Mouse (Mus musculus) urinary bladder, adult 18-20 months (tissue): Measurements from ENCODE around the gene Unc13d.
A peak's percentile ranks its signal among the peaks of the same experiment; 100 is the strongest.

Experiments used
- DNase-seq, 2 experiments: peaks; one replicate each; pipeline ENCODE4 v3.0.0; 2022; ENCODE audit warnings: low spot score in 2 of 2, mixed read lengths in 2 of 2

Gene Unc13d

GRCm38 (mm10) chr11:116050196-116050595 lies 27.6 kb downstream of the Unc13d start:
- DNase-seq = no peak

GRCm38 (mm10) chr11:116049610-116050009 lies 28.2 kb downstream of the Unc13d start:
- DNase-seq = no peak

DNA sequence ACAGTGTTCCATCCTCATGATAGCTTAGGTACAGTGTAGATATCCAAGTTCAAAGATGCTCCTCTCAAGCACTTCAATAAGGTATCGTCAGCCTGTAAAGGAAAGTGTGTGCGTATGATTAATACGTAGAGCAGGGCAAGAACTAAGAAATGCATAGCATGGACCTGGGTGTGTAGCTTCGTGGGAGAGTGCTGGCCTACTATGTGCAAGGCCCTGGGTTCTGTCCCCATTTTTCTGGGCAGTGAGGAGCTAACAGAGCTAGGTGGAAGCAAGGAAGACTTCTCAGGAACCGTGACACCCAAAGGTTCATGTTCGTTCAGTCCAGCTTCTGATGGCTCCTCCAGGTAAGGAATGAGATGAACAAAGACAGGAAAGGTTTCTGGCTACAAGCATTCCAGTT lies 32.6 kb downstream of the Unc13d start:
- DNase-seq = no peak

DNA sequence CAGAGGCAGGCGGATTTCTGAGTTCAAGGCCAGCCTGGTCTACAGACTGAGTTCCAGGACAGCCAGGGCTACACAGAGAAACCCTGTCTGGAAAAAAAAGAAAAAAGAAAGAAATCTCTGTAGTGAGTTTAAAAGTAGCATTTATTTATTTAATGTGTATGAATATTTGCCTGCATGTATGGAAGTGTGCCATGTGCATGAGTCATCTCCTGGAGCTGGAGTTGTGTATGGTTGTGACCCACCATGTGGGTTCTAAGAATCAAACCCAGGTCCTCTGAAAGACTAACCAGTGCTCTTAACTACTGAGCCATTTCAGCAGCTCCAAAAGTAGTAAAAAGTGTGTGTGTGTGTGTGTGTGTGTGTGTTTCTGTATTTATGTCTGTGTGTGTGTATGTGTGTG lies 34.5 kb downstream of the Unc13d start:
- DNase-seq = no peak

- DNase-seq = no peak
These were observed 35.2 kb downstream of the Unc13d start for GRCm38 (mm10) chr11:116042372-116043138.

GRCm38 (mm10) chr11:116041833-116042232 lies 35.9 kb downstream of the Unc13d start:
- no peak for DNase-seq

DNA sequence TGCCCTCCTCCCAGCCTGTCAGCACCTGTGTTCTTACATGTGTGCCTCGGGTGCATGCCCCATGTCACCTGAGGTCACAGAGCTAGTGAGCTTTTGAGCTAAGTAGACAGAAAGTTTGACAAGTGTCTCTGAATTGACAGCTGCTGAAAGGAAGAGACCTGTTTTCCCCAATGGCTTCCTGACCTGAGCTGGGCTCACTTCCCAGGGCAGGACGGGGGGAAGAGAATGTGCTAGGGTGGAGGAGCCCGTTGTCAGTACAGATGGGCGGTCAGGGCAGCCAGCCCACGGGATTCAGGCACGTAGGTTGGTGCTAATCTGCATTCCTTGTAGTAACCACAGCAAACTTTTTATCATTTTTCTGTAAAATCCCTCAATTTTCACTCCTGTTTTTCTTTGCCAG lies 37.2 kb downstream of the Unc13d start:
- no peak for DNase-seq

- no peak for DNase-seq
These were observed 39.9 kb downstream of the Unc13d start for GRCm38 (mm10) chr11:116037826-116038225.

- no peak for DNase-seq
These were observed 41.1 kb downstream of the Unc13d start for GRCm38 (mm10) chr11:116036671-116037070.

DNA sequence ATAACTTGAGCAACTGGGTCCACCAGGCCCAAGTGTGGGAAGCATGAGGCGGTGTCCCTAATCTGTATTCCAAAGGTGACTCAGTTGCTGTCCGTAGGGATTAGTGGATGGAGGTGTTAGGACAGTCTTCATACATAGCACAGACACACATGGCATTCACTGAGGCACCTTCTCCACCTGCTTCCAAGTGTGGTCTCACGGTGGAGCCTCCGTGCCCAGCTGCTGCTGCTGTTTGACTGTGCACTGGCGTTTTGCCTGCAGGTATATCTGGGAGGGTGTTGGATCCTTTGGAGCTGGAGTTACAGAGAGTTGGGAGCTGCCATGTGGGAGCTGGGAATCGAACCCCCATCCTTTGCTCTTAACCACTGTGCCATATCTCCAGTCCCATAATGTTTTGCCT lies 43.2 kb downstream of the Unc13d start:
- no peak for DNase-seq

GRCm38 (mm10) chr11:116030898-116031845 lies 46.6 kb downstream of the Unc13d start:
- DNase-seq = peak in 1 of 2 experiments; percentile 37

DNA sequence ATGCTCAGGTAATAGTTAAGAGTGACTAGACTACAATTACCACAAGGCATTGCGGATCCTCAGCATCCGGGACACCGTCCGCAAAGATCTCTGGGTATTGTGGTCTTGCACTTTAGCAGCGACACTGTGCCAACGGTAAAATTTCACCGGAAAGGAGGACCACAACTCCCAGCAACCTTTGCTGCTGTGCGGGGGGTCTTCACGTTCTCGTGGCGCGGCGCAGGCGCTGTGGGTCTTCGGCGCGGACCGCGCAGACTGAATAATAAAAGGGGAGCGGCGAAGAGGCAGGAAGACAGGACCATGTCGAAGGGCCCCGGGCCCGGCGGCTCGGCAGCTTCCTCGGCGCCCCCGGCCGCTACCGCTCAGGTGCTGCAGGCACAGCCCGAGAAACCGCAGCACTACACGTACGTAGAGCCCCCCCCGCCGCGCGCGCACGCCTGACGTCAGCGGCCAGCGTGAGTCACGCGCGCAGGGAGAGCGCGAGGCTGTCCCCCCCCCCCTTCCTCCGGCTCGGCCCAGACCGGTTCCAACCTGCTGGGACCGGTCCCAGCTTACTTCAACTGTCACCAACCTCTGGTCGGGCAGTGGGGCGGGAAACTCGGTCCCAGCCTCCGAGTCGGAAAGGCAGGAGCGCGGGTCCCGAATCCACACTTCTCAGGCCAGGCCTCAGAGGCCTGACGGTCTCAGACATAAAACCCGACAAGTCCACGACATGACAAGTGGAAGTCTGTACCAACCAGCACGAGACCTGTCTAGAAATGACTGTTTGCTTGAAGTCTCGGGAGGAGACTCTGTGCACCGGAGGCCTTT lies 47.5 kb downstream of the Unc13d start, which contains the start of gene Unk:
Gene Unk, plus strand, starts transcription at position 235 of the 810 bp plus-strand sequence.
- peak; percentile 95 to 97 for DNase-seq

- no peak for DNase-seq
These were observed 48.5 kb downstream of the Unc13d start for GRCm38 (mm10) chr11:116029086-116029865.

DNA sequence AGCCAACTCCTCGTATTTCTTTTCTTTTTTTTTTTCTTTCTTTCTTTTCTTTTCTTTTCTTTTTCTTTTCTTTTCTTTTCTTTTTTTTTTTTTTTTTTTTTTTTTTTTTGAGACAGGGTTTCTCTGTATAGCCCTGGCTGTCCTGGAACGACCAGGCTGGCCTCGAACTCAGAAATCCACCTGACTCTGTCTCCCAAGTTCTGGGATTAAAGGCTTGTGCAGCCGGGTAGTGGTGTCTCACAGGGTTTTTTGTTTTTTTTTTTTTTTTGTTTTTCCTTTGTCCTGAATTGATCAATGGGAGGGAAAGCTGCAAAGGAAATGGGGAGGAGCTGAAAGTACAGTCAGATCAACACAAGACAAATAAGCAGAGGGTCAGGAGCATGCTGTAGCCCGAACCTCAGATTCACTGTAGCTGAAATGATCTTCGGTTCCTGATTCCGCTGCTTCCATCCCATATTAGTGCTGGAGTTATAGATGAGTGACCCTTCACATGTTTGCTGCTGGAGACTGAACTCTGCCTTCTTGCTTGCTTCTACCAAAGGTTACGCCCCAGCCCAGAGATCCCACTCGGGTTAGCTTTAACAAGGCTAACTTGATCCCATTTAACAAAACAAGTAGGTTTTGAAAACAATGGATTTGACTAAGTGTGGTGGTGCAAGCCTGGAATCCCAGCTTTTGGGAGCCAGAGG lies 49.4 kb downstream of the Unc13d start:
- DNase-seq = no peak

GRCm38 (mm10) chr11:116027756-116028155 lies 50.0 kb downstream of the Unc13d start, which contains the start of gene H3f3b:
TSS of gene H3f3b (minus strand) at chr11:116027962.
- no peak for DNase-seq

DNA sequence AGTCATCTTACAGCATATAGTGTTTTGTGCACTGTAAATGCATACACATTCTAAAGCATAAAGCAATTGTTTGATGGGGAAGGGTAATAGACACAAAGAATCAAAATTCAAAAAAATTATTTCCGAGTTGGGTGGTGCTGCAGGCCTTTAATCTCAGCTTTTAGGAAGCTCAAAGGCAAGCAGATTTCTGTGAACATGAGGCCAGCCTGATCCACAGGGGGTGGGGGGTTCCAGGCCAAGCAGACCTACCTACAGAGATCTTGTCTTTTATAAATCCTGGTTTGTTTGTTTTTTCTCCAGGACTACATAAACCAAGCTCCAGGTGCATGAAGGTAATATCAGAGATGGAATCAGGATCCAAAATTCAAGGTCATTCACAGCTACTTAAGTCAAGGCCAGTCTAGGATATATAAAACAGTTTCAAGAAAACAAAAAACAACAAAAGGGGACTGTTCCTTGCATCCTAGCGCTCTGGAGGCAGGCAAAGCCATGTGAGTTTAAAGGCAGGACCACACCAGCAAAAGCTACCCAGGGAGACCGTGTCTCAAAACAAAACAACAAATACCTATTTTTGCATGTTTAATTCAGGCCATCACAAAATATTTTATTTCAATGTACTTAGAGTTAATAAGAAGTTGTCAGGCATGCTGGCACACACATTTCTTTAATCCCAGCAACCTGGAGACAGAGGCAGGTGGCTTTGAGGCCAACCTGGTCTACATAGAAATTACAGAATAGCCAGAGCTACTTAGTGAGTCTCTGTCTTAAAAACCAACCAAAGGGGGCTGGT lies 52.5 kb downstream of the Unc13d start:
- DNase-seq = no peak

- DNase-seq = peak in 1 of 2 experiments; percentile 94
These were observed 53.4 kb downstream of the Unc13d start for GRCm38 (mm10) chr11:116024356-116024808.

GRCm38 (mm10) chr11:116023771-116024355 lies 53.9 kb downstream of the Unc13d start:
- DNase-seq = peak; percentile 84
